Mouse (Mus musculus): ENCODE data around the gene Catsperd. TPM values are rescaled to one million over a fixed set of nuclear protein-coding genes. Genes with fewer than 3 reads are reported as not detected.

Catsperd gene
- polyA plus RNA-seq, 1 experiment from 2014 or later, result 0.43 TPM

Other genes with a start within 250 kb of the Catsperd start
- gene Ptprs, start 151.7 kb upstream of the Catsperd start, polyA plus RNA-seq (2015; fragmentation: Nextera tagmentation; extraction: Ambion mirVana), result 59.1 and 59.9 TPM in 2 replicates
- gene Znrf4, start 115.7 kb upstream of the Catsperd start, polyA plus RNA-seq (2015; fragmentation: Nextera tagmentation; extraction: Ambion mirVana), result not detected in 2 replicates
- gene Gm20219, start 73.8 kb upstream of the Catsperd start, polyA plus RNA-seq (2015; fragmentation: Nextera tagmentation; extraction: Ambion mirVana), result 4.8 and 4.9 TPM in 2 replicates
- 73.7 and 74.8 TPM in 2 replicates for gene Safb2, start 43.6 kb upstream of the Catsperd start, polyA plus RNA-seq (2015; fragmentation: Nextera tagmentation; extraction: Ambion mirVana)
- 86.9 and 95.7 TPM in 2 replicates for gene Safb, start 43.3 kb upstream of the Catsperd start, polyA plus RNA-seq (2015; fragmentation: Nextera tagmentation; extraction: Ambion mirVana)
- 227 and 241 TPM in 2 replicates for gene 2410015M20Rik, start 18.4 kb upstream of the Catsperd start, polyA plus RNA-seq (2015; fragmentation: Nextera tagmentation; extraction: Ambion mirVana)
- 1,731 and 1,766 TPM in 2 replicates for gene Rpl36, start 14.7 kb upstream of the Catsperd start, polyA plus RNA-seq (2015; fragmentation: Nextera tagmentation; extraction: Ambion mirVana)
- gene Lonp1, start 1.3 kb upstream of the Catsperd start, polyA plus RNA-seq (2015; fragmentation: Nextera tagmentation; extraction: Ambion mirVana), result 41.1 and 41.7 TPM in 2 replicates
- 80.2 and 92.8 TPM in 2 replicates for gene Ranbp3, start 45.2 kb downstream of the Catsperd start, polyA plus RNA-seq (2015; fragmentation: Nextera tagmentation; extraction: Ambion mirVana)
- 424 and 435 TPM in 2 replicates for gene Ndufa11, start 89.6 kb downstream of the Catsperd start, polyA plus RNA-seq (2015; fragmentation: Nextera tagmentation; extraction: Ambion mirVana)
- gene Vmac, start 89.9 kb downstream of the Catsperd start, polyA plus RNA-seq (2015; fragmentation: Nextera tagmentation; extraction: Ambion mirVana), result 15.4 and 18.2 TPM in 2 replicates
- 5.1 and 7.3 TPM in 2 replicates for gene Nrtn, start 129.4 kb downstream of the Catsperd start, polyA plus RNA-seq (2015; fragmentation: Nextera tagmentation; extraction: Ambion mirVana)
- gene Dus3l, start 136.6 kb downstream of the Catsperd start, polyA plus RNA-seq (2015; fragmentation: Nextera tagmentation; extraction: Ambion mirVana), result 40.8 and 43.6 TPM in 2 replicates
- gene Prr22, start 142.1 kb downstream of the Catsperd start, polyA plus RNA-seq (2015; fragmentation: Nextera tagmentation; extraction: Ambion mirVana), result 0.84 and 1.5 TPM in 2 replicates
- gene Rfx2, start 202.9 kb downstream of the Catsperd start, polyA plus RNA-seq (2015; fragmentation: Nextera tagmentation; extraction: Ambion mirVana), result 6.7 and 6.9 TPM in 2 replicates
- gene Acsbg2, start 246.3 kb downstream of the Catsperd start, polyA plus RNA-seq (2015; fragmentation: Nextera tagmentation; extraction: Ambion mirVana), result not detected in 2 replicates
- 0.43 and 0.53 TPM in 2 replicates for gene 1700061G19Rik, start 247.3 kb downstream of the Catsperd start, polyA plus RNA-seq (2015; fragmentation: Nextera tagmentation; extraction: Ambion mirVana)